Mouse (Mus musculus): ENCODE measurements around the gene Fbxl3.

The Fbxl3 gene

GRCm38 (mm10) chr14:103099238-103099933, at the start of gene Fbxl3:
TSS of gene Fbxl3 (minus strand) at chr14:103099566.
- peak; percentile 67 to 71 for DNase-seq (ENCODE audit: low spot score in 2 of 2)

DNA sequence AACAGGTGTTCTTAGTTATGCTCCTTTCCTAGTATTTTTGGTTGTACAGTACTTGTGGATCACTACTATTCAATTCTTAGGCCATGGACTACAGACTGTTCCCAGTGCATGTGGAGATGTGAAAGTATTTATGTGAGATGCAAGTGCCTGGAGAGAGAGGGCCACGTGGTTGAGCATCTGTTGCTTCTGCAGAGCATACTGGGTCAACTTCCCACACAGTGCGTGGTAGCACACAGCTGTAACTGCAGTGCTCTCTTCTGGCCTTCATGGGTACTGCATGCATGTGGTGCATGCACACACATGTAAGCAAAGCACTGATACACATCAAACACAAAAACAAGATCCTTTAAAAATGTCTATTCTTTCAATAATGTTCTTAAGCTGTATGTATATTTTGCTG, 32.6 kb upstream of the Fbxl3 start:
- DNase-seq (ENCODE audit: low spot score in 2 of 2): no peak

DNA sequence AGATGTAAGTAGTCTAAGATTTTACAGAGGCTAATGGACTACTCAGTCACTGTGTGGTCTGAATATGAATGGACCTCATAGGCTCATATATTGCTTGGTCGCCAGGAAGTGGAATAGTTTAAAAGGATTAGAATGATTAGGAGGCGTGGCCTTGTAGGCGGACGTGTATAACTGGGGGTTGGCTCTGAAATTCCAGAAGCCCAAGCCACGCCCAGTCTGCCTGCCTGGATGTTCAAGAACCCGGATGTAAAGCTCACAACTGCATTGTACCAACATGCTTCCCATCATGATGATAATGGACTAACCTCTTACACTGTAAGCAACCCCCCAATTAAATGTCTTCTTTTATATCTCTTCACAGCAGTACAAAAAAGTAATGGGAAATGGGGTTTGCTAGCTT, 26.4 kb upstream of the Fbxl3 start:
- no peak for DNase-seq (ENCODE audit: low spot score in 2 of 2)

DNA sequence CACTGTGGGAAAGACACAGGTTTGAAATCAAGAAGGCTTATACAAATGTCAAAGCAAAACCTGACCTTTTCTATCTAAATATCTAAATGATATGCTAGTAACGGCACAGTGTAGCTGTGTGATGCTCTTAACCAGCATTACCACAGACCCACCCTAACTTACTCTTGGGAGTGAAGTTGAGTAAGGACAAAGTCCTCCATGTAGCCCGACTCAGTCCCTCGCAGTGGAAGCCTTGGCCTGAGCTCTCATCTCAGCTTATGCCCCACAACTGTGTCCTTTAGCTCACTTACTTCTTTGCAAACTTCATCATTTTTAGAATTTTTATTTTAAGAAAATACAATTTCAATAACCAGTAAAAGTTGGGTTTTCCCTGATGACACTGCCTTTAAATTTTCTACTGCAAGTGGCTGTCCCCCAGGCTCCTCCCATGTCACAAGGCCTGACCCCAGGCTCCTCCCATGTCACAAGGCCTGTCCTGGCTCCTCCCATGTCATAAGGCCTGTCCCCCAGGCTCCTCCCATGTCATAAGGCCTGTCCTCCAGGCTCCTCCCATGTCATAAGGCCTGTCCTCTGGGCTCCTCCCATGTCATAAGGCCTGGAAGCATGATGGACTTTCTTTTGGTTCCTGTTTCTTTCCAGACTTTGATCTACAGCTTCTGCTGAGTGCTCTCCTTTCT, 15.8 kb upstream of the Fbxl3 start:
- DNase-seq (ENCODE audit: low spot score in 2 of 2): no peak

DNA sequence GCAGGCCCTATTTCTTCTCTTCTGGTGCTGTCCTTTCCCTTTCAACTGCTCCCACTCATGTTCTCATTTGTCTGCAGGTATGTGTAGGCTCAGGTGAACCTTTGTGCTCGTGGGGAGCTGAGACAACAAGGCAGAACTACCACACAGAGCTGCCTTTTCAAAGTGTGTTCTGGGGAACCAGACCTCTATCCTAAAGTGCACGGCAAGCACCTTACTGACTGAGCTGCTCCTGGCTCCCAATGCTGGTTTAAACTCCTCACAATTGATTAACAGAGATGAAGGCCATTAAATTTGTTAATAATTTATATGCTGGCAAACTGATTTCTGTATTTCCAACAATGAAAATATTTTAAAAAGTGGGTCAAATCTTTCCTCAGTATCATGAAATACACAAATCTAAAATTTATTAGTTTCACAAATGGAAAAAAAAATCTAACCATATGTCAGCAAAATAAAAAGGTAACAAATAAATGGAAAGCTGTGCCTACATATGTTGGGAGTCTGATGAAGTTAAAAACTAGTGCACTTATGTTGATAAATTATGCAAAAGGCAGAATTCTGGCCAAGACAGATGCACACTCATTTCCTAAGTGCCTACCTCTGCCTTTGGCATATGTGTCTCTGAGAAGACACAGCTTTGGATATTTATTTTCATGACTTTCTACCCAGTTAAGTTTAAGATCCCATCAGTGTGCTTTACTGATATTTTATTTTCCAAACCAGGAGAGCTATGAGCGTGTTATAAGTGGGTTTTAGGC, 13.4 kb upstream of the Fbxl3 start:
- DNase-seq (ENCODE audit: low spot score in 2 of 2): no peak

DNA sequence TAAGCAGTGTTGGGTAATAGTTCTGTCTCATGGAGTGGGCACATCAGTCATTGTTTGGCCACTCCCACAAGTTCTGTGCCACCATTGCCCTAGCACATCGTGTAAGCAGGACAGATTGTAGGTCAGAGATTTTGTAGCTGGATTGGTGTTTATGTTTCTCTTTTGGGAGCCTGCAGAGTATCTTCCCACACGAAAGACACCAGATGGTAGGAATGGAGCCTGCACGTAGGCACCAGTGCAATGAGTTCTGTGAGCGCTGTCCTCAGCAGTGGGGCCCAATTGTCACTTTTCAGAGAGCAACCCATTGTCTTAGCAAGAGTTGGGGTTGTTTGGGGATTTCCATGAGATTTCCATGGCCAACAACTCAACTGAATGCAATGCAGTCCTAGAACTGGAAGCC, 10.6 kb upstream of the Fbxl3 start:
- no peak for DNase-seq (ENCODE audit: low spot score in 2 of 2)

GRCm38 (mm10) chr14:103106301-103106700, 6.9 kb upstream of the Fbxl3 start:
- DNase-seq (ENCODE audit: low spot score in 2 of 2): no peak

GRCm38 (mm10) chr14:103102731-103103335, 3.5 kb upstream of the Fbxl3 start:
- DNase-seq (ENCODE audit: low spot score in 2 of 2): no peak

DNA sequence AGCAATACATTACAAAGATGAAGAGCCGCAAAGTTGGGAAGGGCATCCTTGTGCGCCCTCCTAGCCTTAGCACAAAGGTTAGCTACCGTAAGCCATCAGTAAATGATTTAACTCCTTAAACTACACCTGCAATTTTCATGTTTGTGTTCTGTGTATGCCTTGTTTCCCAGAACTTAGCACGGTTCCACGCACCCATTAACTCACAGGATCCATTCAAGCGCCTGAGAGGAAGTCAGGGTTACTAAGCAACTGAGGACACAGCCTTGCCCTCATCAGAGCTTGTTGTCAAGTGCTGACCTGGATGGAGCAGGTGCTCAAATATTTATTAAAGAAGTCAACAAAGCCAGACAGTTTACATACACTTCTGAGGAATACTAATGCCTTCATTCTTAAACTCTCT, 2.9 kb upstream of the Fbxl3 start:
- DNase-seq (ENCODE audit: low spot score in 2 of 2): no peak

DNA sequence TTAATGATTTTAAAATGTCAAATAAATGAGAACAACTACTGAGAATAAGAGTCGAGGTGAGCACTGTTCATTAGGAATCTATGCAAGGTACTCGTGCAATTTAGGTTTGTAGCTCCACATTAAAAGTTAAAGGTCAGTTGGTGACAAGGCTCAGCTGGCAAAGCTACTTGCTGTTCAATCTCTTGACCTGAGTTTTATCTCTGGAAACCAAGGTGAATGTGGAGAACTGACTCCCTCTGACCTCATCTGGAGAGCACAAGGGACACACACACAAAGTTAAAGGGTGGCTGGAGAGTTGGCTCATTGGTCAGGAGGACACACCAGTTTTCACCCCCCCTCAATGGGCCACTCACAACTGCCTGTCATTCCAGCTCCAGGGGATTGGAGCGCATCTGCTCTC, 1.8 kb upstream of the Fbxl3 start:
- DNase-seq (ENCODE audit: low spot score in 2 of 2): no peak

- no peak for DNase-seq (ENCODE audit: low spot score in 2 of 2)
Measured at GRCm38 (mm10) chr14:103100296-103100695, 930 bp upstream of the Fbxl3 start.

GRCm38 (mm10) chr14:103098587-103099235, 655 bp downstream of the Fbxl3 start:
- DNase-seq (ENCODE audit: low spot score in 2 of 2): peak; percentile 35 to 57

GRCm38 (mm10) chr14:103098213-103098586, 1.2 kb downstream of the Fbxl3 start:
- DNase-seq (ENCODE audit: low spot score in 2 of 2): no peak

DNA sequence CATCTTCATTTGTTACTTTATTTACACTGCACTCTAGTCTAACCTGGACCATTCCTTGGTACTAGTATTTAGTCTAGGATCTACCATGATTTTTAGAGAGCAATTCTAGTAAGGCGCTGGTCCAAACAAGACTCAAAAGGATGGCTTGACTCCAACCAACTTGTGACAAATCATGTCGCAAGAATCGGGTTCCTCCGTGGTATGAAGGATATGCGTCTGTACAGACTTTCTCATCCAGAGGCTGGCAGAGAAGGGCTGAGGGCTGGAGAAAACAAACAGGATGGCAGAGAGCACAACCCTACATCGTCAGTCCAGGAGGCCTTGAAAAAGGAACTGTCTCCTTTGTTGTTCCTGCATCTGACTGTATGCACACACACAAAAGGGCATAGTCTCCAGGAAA, 2.7 kb downstream of the Fbxl3 start:
- no peak for DNase-seq (ENCODE audit: low spot score in 2 of 2)

- DNase-seq (ENCODE audit: low spot score in 2 of 2): no peak
Measured at GRCm38 (mm10) chr14:103095826-103096225, 3.5 kb downstream of the Fbxl3 start.

DNA sequence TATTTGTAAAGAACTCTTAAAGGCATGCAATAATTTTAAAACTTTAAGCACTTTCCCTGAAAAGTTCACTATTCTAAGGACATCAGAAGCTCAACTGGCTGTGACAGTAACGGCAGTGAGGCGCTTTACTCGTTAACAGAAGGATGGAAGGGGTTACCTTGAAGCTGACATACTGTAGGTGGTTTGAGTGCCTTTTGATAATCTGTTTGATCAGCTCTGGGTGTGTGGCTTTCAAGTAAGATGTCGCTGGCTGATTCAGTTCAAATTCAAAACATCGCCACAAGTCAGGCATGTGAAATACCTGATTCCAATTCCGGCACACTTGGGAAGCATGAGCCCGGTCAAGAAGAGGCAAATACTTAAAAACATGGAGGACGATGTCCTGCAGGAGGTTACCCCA, 4.3 kb downstream of the Fbxl3 start:
- DNase-seq (ENCODE audit: low spot score in 2 of 2): no peak

DNA sequence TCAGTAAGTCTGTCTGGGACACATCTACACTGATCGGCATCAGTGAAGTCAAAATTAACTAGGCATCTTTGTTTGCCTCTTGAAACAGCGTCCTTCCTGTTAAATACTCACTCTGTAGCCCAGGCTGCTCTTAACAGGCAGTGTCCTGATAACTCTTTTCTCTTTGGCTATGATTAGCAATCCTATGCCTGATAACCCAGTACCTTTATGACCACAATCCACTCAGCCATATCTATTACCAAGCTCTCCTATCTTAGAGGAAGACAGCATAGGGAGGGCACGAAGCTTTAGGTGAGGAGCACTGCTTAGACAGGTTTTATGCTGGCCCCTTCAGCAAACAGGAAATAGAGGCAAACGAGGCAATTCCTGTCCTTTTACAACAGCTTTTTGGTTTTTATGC, 5.7 kb downstream of the Fbxl3 start:
- DNase-seq (ENCODE audit: low spot score in 2 of 2): no peak

DNA sequence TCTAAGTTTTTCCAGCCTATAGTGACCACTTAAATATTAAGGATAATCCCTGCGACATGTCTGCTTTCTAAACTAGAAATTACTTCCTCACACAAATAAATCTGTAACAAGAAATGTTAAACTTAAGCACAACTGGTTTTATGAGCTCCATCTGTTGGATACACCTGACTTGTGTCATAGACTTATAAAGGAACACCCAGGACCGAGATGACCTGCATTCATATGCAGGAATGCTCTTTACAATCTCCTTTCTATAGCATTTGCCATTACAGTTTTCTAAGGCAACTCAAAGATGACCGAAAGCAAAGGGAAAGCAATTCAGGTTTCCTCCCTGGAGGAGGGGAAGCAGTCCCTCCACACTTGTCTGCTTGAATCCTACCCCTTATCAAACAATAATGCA, 6.1 kb downstream of the Fbxl3 start:
- no peak for DNase-seq (ENCODE audit: low spot score in 2 of 2)

- DNase-seq (ENCODE audit: low spot score in 2 of 2): no peak
Measured at GRCm38 (mm10) chr14:103088624-103089023, 10.7 kb downstream of the Fbxl3 start.

DNA sequence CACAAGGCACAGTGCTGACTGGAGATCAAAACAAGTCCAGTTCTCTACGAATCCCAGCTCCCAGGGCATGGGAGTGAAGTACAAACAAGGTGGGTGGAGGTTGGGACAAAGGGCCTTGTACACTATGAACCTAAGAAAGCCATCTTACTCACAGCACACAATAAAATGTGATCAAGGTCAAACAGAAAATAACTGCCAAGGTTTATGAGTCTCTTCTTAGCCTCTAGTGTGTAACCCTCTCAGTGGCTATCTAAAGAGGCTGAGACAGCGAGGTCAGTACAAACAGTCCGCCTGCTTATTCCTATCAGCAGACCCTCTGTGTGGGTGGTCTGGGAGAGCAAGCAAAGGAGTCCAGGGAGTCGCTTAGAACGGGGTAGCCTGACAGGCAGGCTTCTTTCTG, 11.5 kb downstream of the Fbxl3 start:
- DNase-seq (ENCODE audit: low spot score in 2 of 2): no peak

GRCm38 (mm10) chr14:103086671-103087324, 12.6 kb downstream of the Fbxl3 start:
- DNase-seq (ENCODE audit: low spot score in 2 of 2): no peak
